Mouse (Mus musculus): ENCODE measurements around the gene Cavin4. TPM values are rescaled to one million over a fixed set of nuclear protein-coding genes. Genes with fewer than 3 reads are reported as not detected.

Cavin4 gene
- total RNA-seq (2021) = 100 to 1,000 TPM; 108 to 118 TPM
- long read RNA-seq, experiment 1, transcript Cavin4-201 (2 exons, 2,054 nt) = major isoform, 135 of 140 reads
- long read RNA-seq, experiment 1, partial matches to known transcripts = 0 of 140 reads
- long read RNA-seq, experiment 1, other reads (novel, unspliced or antisense) = 5 of 140 reads
- long read RNA-seq, experiment 2, transcript Cavin4-201 (2 exons, 2,054 nt) = major isoform, 49 of 53 reads
- long read RNA-seq, experiment 2, partial matches to known transcripts = 4 of 53 reads
- long read RNA-seq, experiment 2, other reads (novel, unspliced or antisense) = 0 of 53 reads

GRCm38 (mm10) chr4:48663271-48663670, at the start of gene Cavin4:
TSS of gene Cavin4 (plus strand) at chr4:48663514.
- DNase-seq = peak; percentile 77 to 79

- DNase-seq = no peak
Measured at GRCm38 (mm10) chr4:48615483-48615882, 47.8 kb upstream of the Cavin4 start.

- DNase-seq = no peak
Measured at GRCm38 (mm10) chr4:48617201-48617600, 46.1 kb upstream of the Cavin4 start.

GRCm38 (mm10) chr4:48620121-48620520, 43.2 kb upstream of the Cavin4 start:
- DNase-seq = no peak

- no peak for DNase-seq
Measured at GRCm38 (mm10) chr4:48622246-48622645, 41.1 kb upstream of the Cavin4 start.

- no peak for DNase-seq
Measured at GRCm38 (mm10) chr4:48622946-48623345, 40.4 kb upstream of the Cavin4 start.

GRCm38 (mm10) chr4:48624961-48625360, 38.4 kb upstream of the Cavin4 start:
- no peak for DNase-seq

GRCm38 (mm10) chr4:48625836-48626235, 37.5 kb upstream of the Cavin4 start:
- no peak for DNase-seq

- DNase-seq = no peak
Measured at GRCm38 (mm10) chr4:48629445-48629844, 33.9 kb upstream of the Cavin4 start.

- DNase-seq = no peak
Measured at GRCm38 (mm10) chr4:48633529-48633928, 29.8 kb upstream of the Cavin4 start.

- DNase-seq = peak in 1 of 2 experiments; percentile 16
Measured at GRCm38 (mm10) chr4:48634058-48634457, 29.3 kb upstream of the Cavin4 start.

GRCm38 (mm10) chr4:48636831-48637230, 26.5 kb upstream of the Cavin4 start:
- no peak for DNase-seq

GRCm38 (mm10) chr4:48638132-48638531, 25.2 kb upstream of the Cavin4 start:
- DNase-seq = no peak

- no peak for DNase-seq
Measured at GRCm38 (mm10) chr4:48639503-48639902, 23.8 kb upstream of the Cavin4 start.

- no peak for DNase-seq
Measured at GRCm38 (mm10) chr4:48643801-48644200, 19.5 kb upstream of the Cavin4 start.

- DNase-seq = no peak
Measured at GRCm38 (mm10) chr4:48646143-48646542, 17.2 kb upstream of the Cavin4 start.

GRCm38 (mm10) chr4:48650617-48651360, 12.5 kb upstream of the Cavin4 start:
- DNase-seq = no peak

- DNase-seq = no peak
Measured at GRCm38 (mm10) chr4:48654118-48654517, 9.2 kb upstream of the Cavin4 start.

- no peak for DNase-seq
Measured at GRCm38 (mm10) chr4:48656530-48656929, 6.8 kb upstream of the Cavin4 start.

GRCm38 (mm10) chr4:48660144-48660543, 3.2 kb upstream of the Cavin4 start:
- no peak for DNase-seq

GRCm38 (mm10) chr4:48660619-48661575, 2.4 kb upstream of the Cavin4 start:
- DNase-seq = no peak

GRCm38 (mm10) chr4:48664021-48664420, 707 bp downstream of the Cavin4 start:
- peak in 1 of 2 experiments; percentile 31 for DNase-seq

All from heart, adult 18-20 months (tissue).